Mouse (Mus musculus) hematopoietic stem cell, adult 5-6 weeks (primary cell): ENCODE data around the gene Dnajb14. TPM values are rescaled to one million over a fixed set of nuclear protein-coding genes. Genes with fewer than 3 reads are reported as not detected.
A peak's percentile ranks its signal among the peaks of the same experiment; 100 is the strongest.
"Not testable (repeated sequence)": the region's sequence is repeated elsewhere in the genome, so short reads cannot be mapped to it uniquely, and the experiment has no call there.

Source experiments
- ATAC-seq, 2 experiments: fragments of 125-278 bp in 1 of 2; replicated peaks in 1 of 2; 2 replicates each; pipeline ENCODE4 v1.8.0; 2016 to 2017; ENCODE audit warnings: inconsistent platforms in 2 of 2, mild to moderate bottlenecking in 2 of 2, moderate number of reproducible peaks in 2 of 2, low read depth in 1 of 2, moderate TSS enrichment in 1 of 2; ENCODE audit not compliant: low FRiP score in 2 of 2, poor library complexity in 2 of 2, severe bottlenecking in 2 of 2, insufficient read depth in 1 of 2, low TSS enrichment in 1 of 2
- total RNA-seq: library from RNA; stranded (forward); fragments of 172-1452, 232-1000 nt; gene quantifications from 2 replicates; pipeline ENCODE4 v1.2.3, GENCODE M21; 2017

The Dnajb14 gene
- total RNA-seq, 1 experiment from 2014 or later, result 15.9 TPM

DNA sequence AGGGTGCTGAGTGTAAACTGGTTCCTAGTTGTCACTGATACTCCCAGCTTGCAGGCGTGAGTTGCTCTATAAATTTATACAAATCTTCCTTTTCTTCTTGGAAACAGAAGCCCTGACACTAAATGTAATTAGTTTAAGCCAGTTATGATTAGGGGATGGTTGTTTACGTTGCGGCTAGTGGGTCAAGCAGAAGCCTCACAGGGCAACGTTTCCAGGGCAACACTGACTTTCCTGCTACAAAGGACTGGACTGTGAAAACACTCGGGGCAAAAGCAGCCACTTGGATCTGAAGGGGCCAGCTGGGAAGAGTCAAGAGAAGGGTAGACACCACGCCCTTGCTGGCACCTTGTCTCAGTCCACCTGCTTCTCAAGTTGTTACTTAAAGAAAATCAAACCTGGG, 69.1 kb downstream of the Dnajb14 start:
- no peak for ATAC-seq

DNA sequence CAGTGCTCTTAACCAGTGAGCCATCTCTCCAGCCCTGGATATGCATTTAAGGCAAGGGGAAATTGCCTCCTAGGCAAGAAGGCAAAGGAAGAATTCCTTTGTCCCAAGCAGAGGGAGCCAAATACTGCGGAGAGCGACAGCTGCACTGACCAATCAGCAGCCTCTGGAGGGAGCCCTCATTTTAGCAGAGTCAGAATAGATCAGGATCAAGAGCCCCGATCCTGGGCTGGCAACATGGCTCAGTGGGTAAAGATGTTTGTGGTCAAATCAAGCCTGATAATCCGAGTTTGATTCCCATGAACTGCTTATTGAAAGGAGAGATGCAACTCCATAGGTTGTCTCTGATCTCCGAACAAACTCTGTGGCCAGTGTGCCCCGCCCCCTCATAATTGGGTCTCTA, 71.1 kb downstream of the Dnajb14 start:
- no peak for ATAC-seq

DNA sequence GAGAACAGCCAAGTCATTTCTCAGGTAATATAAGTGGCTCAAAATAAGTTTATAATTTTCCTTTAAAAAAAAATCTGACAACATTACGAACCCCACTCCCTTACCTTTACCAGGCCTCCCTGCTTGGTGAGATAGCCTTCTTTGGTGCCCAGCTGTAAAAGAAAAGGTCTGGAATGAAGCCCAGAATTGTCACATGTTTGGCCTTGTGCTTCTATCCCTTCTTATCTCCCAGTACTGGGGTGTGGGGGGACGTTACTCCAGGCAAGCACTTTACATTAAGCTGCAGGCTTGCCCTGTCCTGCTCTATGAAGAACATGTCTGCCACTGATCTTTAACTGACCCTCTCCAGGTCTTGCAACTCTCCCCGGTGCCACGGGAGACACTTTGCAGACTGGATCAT, 73.3 kb downstream of the Dnajb14 start:
- ATAC-seq, result peak; percentile 31 to 44; a peak in 2 of 4 replicates

DNA sequence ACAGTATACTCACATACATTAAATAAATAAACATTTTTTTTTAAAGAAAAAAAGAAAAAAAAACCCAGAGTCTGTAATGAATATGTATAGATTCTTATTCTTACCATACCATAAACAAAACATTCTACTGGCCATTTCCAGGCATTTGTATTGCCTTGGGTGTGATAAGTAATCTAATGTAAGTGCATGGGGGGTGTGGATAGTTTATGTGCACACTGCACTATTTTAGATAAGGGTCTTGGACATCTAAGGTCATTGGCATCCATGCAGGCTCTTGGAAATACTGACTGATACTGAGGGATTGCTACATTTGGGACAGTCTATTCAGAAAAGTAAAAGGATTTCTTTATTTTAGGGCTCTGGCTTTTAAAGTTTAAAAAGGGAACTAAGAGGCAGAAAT, 74.1 kb downstream of the Dnajb14 start:
- no peak for ATAC-seq

DNA sequence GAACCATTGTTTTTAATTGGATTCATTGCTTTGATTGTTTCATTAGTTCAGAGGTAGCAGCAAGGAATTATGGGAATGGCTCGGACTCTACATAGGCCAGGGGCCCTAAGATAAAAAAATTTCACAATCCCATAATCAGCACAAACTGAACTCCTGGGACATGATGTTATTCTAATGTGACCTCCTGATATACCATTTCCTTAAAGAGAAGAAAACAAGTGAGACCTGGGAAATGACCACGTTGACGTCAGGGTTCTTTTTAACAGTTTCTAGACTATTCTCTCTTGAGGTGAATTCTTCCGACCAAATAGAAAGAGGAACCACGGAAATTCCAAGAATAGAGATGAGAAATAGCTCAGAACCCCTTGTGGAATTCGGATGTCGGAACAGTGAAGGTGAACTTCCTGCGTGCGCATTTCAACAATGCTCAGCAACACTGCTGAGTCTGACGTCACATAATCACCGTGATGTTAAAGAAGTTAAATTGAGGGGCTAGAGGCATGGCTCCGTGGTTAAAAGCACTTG, 74.7 kb downstream of the Dnajb14 start:
- ATAC-seq, result no peak

DNA sequence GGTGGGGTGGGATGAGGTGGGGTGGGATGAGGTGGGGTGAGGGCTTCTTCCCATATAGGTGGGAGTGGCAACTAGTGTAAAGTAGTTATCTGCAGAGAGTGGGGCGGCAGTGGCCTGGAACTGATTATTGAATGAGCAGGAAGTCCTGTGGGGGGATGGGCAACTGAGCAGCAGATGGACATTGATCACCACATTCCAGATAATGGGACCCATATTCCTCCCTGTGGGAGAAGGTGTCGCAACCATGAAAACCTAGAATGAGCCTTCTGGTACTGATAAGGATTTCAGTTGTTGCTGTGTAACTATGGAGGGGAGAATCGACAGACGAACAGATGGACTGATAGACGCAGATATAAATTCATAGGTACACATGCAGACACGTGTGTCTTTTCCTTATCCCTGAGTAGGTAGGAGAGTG, 76.3 kb downstream of the Dnajb14 start:
- no peak for ATAC-seq

DNA sequence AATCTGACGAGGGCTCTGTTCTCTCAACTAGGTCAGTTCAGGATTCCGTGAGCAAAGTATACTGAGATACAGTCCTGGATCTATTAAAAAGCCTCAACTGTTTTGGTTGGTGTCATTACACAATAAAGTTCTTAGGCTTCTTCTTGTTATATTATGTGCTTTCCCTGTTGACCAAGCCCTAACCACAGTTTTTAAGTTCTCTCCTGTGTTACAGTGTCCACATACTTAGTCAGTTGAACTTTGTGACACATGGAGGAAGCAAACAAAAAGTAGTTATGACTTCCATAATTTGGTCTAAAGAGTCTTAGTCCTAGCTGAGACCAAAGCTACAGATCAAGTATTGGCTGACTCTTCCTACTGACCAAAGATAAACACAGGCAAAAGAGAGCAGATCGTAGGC, 79.4 kb downstream of the Dnajb14 start:
- peak in 1 of 2 experiments; percentile 30; a peak in 1 of 4 replicates for ATAC-seq

DNA sequence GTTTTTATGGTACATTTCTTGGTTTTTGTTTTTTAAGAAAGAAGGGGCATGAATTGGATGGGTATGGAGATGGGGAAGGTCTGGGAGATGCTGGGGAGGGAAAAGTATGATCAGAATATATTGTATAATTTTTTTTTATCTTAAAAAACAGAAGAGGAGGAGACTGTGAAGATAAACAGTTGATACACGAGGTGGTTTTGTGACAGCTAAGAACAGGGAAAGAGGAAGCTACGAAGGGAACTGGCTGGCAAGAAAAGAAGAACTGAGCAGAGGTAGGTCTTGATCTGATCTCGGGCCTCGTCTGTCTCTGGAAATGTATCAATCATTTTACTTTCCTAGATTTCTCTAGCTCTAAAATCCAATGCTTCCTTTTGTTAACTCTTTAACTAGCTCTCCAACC, 80.0 kb downstream of the Dnajb14 start:
- peak; percentile 34 to 37; a peak in 2 of 4 replicates for ATAC-seq

DNA sequence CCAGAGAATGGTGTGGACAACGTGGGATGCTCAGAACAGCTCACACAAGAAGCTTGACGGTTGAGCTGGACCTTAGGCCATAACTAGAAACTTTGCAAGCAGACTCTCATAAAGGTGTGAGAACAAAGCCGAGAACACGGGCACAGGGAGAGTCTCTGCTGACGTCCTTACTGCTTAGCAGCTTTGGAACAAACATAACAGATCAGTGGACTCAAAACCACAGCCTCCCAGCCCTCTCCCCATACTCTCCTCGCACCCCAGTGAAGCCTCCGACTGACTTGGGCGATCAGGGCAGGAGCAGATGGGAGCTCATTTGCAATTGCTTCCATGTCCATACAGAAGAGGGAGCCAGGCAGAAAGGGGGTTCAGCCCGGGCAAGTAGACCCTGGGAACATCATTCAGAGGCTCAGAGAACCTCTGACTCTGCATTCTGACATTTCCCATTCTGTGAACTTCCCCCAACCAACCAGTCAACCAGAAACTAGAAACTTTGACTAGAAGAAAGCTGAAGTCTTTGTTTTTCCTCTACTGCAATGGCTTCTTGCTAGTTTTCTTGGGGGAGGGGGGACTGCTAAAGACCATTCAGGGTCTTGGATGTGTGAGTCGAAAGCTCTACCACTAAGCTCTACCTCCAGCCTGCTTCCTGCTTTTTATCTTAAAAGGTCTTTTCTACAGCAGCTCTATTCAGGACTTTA, 82.9 kb downstream of the Dnajb14 start:
- no peak for ATAC-seq

DNA sequence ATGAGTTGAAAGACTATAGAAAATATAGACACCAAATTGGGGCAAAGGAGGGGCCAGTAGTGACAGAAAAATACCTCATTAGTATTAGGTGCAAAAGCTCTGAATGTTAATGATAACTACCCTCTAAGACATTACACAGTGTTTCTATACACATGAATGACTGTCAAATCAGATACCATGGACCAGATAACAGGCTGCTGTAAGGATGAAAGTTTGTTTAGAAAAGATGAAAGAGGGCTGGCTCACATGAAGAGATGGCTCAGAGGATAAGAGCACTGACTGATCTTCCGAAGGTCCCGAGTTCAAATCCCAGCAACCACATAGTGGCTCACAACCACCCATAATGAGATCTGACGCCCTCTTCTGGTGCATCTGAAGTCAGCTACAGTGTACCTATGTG, 83.8 kb downstream of the Dnajb14 start:
- not testable (repeated sequence) for ATAC-seq

DNA sequence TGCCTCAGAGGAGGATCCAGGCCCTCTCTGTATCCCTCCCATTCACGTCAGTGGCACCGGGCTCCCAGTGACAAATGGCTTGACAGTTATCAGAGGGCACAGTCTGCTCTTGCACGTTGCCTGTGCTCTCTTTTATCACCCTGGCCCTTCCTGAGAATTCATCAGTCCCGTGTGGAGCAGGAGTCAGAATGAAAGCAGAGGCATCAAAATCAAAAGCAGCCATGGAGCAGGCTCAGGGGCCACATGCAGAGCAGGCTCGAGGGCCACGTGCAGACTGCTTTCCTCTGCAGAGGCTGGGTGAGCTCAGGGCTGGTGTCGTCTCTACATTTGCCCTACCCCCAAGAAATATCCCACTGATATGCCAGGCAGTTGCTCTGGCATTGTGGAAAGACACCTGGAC, 84.3 kb downstream of the Dnajb14 start:
- no peak for ATAC-seq

DNA sequence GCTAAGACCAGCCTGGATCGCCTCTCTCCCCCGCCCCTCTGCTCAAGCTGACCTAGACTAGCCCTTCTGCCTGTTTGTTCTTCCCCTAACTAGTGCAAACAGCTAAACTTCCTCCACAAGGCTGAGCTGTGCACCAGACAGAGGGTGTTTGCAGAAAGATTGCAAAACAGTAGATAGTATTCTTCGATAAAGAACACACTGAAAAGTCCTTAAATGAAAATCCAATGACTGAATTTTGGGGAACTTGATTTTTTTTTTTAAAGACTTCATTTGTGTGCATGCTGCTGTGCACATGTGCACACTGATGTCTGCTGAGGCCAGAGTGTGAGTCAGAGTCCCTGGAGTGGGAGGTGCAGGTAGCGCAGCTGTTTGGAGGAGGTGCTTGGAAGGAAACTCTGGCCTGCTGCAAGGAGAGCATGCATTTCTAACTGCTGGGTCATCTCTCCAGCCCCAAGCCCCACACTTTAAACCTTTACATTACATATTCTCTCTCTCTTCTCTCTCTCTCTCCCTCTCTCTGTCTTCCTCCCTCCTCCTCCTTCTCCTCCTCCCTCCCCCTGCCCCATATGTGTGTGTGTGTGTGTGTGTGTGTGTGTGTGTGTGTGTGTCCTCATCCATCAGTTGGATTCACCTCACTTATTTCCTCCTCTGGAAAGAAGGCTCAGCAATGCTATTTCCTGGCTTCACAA, 84.9 kb downstream of the Dnajb14 start:
- ATAC-seq, result peak; percentile 57 to 64

DNA sequence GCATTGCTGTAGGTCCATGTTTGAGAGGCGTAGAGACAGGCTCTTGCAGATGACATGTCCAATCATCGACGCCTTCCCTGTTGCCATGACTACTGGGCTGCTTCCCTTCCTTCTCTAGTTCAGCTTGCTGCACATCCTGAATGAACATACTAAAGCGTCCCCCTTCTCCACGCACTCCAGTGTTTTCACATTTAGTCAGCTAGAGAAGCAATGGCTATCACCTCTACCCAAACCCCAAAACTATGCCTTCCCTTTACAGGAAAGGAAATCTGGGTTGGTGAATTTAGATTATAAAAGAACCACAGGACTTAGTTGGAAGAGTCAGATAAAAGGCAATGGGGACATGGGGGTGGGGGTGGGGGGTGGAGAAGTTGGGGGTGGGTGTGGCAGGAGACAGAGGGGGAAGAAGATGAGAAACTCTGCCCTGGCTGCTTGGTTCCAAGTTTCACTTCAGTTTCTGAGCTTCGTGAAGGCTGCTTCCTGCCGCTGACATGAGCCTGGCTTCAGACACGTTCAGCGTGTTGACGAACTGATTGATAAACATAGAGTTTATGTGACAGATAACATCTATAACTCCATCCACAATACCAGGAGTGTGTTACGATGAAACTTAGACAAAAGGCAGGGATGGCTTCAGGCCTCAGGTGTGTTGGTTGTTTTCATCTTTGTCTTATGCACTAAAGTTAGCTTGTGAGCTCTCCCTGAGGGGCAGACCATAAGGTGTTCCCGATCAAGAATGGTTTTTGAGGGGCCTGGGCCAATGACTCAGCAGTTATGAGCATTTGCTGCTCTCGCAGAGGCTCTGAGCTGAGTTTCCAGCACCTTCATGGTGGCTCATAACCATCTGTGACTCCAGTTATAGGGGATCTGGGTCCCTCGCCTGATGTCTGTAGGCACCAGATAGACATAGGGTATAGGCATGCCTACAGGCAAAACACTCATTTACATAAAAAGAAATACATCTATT, 85.7 kb downstream of the Dnajb14 start:
- peak; percentile 23 to 25; a peak in 3 of 4 replicates for ATAC-seq

DNA sequence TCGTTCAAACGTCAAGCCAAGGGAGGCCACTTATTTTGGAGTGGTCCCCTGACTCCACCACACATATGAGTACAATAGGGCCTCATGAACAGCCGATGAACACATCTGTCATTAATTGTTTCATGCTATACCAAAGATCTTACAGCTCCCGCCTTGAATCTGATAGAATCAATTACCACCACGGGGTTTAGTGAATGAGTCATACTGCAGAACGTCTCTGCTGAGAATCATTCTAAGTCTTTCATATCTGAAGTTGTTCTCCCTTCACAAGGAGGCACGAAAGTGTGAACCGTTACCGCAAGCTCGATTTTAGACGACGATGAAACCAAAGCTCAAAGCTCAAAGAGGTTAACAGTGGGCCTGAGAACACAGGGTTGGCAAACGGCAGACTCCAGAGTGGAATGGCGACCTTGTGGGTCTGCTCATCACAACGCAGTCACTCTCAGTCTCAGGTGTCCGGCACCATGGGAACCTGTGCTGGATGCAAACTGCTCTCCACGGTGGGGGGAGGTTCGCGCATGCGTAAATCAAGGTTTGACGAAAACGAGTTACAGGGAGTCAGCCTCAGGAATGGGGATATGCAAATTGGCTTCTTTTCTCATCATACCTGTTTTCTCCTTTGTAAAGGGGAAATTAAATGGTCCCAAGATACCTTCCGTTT, 86.9 kb downstream of the Dnajb14 start:
- ATAC-seq, result no peak

DNA sequence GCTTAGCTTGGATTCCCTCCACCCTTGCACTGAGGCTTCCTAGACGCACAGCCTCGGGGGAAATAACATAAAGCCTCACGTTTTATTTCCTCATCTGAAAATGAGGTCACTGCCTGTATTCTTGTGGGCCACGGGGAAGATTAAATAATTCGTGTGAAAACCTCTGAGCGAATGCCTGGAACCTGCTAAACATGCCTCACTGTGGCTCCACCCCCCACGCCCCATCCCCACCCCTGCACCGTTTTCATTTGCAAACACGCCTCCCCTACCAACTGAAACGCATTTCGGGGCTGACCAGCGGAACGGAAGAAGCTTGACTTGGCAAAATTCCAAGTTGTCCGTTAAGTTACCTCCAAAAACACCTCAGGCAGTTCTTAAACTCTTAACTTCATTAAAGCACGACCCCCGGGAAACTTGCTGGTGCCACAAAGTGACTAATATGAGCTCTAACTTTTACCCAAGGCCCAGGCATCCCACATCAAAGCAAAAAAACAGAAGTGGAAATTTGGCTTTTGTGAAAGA, 88.1 kb downstream of the Dnajb14 start:
- peak; percentile 22 to 28; a peak in 3 of 4 replicates for ATAC-seq

DNA sequence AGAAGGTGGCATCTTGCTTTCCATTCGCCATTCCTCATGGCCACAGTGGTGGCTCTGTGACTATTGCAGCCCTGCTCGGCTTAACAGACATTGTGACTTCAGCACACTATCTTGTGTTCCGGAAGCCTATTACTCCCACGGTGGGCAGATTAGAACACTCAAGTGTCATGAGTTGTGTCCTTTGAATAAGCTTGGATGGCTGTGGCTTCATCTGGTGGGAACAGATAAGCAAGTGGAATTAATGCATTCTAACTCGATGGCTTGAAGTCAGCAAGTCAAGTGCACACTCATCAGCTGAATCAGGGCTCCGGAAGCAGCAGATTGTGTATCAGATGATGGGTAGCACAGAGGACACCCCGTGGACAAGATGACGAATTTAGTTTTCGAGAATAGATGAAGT, 90.4 kb downstream of the Dnajb14 start:
- peak; percentile 29 to 45; a peak in 2 of 4 replicates for ATAC-seq

DNA sequence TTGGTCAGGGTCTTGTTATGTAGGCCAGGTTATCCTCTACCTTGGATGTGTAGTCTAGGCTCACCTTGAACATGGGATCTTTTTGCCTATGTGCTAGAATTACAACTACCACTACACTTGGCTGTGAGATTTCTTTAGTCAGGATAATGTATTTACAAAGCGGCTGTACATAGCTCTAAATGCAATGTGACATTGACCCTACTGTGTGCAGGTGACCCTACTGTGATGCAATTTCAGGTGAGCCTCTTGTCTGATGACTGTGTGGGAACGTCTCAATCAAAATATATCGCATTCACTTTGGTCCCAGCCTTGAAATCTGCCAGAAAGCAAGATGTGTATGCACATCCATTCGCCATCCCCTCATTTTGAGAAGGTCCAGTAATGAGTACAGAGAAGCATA, 90.9 kb downstream of the Dnajb14 start:
- no peak for ATAC-seq
